Mouse (Mus musculus): ENCODE data around the gene Gm21797.
"Not testable (repeated sequence)": the region's sequence is repeated elsewhere in the genome, so short reads cannot be mapped to it uniquely, and the experiment has no call there.

Gm21797 gene

GRCm38 (mm10) chrY:40775665-40776064, at the start of gene Gm21797:
Gene Gm21797, minus strand, starts transcription at chrY:40775765.
- DNase-seq (ENCODE audit: extremely low spot score), result not testable (repeated sequence)

- DNase-seq (ENCODE audit: extremely low spot score), result not testable (repeated sequence)
These were observed 29.0 kb upstream of the Gm21797 start, which contains the start of gene Gm20795 for GRCm38 (mm10) chrY:40804614-40805013. Gene Gm20795, plus strand, starts transcription at chrY:40804914.
